8 mouse cellular contexts compared by ENCODE assay signal in genomic region chr19:14449738-14450137, GRCm38 (mm10).
A peak's percentile ranks its signal among the peaks of the same experiment; 100 is the strongest.
DNase-seq lines count a peak whose midpoint lies in the region; ATAC-seq and TF ChIP-seq lines count a peak whose summit lies in the region.

No protein-coding gene starts in this region.

- H3K4me1 ChIP-seq in heart, embryonic 12.5 days (replicated peaks), result no peaks in the 10 kb centered on the region
- H3K4me1 ChIP-seq in E14TG2a.4 (replicated peaks; ENCODE audit: low read depth, low read length), result peaks cover 6% of the 10 kb centered on the region; the same call in 1 of the 2 replicates
- no peaks in the 10 kb centered on the region for H3K4me1 ChIP-seq in intestine, embryonic 16.5 days (ENCODE audit: control insufficient read depth, insufficient read depth, low read length)
- H3K4me1 ChIP-seq in hindbrain, embryonic 13.5 days (replicated peaks), result peaks cover 3% of the 10 kb centered on the region; the same call in 1 of the 2 replicates

- H3K4me3 ChIP-seq in heart, embryonic 12.5 days, result no peak overlapping the region
- H3K4me3 ChIP-seq in E14TG2a.4 (replicated peaks; ENCODE audit: low read length), result no peak overlapping the region
- H3K4me3 ChIP-seq in intestine, embryonic 16.5 days (ENCODE audit: low read length), result no peak overlapping the region
- H3K4me3 ChIP-seq in hindbrain, embryonic 13.5 days, result no peak overlapping the region

- WGBS in heart, embryonic 12.5 days, result 87% methylated on average over 3 of the region's 3 CpGs
- 89% methylated on average over 3 of the region's 3 CpGs for WGBS in intestine, embryonic 16.5 days
- WGBS in hindbrain, embryonic 13.5 days, result 84% methylated on average over 3 of the region's 3 CpGs

- no peak overlapping the region for H3K9ac ChIP-seq in heart, embryonic 12.5 days
- H3K9ac ChIP-seq in intestine, embryonic 16.5 days (ENCODE audit: low read depth, low read length), result no peak overlapping the region
- H3K9ac ChIP-seq in hindbrain, embryonic 13.5 days, result no peak overlapping the region

- H3K36me3 ChIP-seq in heart, embryonic 12.5 days, result peaks cover 49% of the 10 kb centered on the region
- H3K36me3 ChIP-seq in E14TG2a.4 (ENCODE audit: insufficient read depth, low read length), result peaks cover 92% of the 10 kb centered on the region
- peaks cover 10% of the 10 kb centered on the region for H3K36me3 ChIP-seq in intestine, embryonic 16.5 days (ENCODE audit: control insufficient read depth, insufficient read depth, low read length)
- H3K36me3 ChIP-seq in hindbrain, embryonic 13.5 days, result peaks cover 41% of the 10 kb centered on the region

- peak; percentile 25; the same call in 1 of the 2 replicates for TF ChIP-seq CTCF in E14TG2a.4 (conservative IDR thresholded peaks at IDR 0.05; ENCODE audit: low read length)

- ATAC-seq in heart, embryonic 12.5 days (ENCODE audit: insufficient number of reproducible peaks, low FRiP score), result no peak
- ATAC-seq in intestine, embryonic 16.5 days, result 0 out of 2 replicates have a peak, but pooled peaks have one; percentile 42
- peak; percentile 65; the same call in 1 of the 2 replicates for ATAC-seq in megakaryocyte-erythroid progenitor cell, adult 5-6 weeks (replicated peaks; ENCODE audit: low FRiP score, low TSS enrichment, poor library complexity, severe bottlenecking)
- no peak for ATAC-seq in hindbrain, embryonic 13.5 days (ENCODE audit: low FRiP score)

- H3K4me2 ChIP-seq in heart, embryonic 12.5 days, result no peak overlapping the region
- H3K4me2 ChIP-seq in intestine, embryonic 16.5 days (ENCODE audit: low read depth, low read length), result no peak overlapping the region
- no peak overlapping the region for H3K4me2 ChIP-seq in hindbrain, embryonic 13.5 days

- no peaks in the 10 kb centered on the region for H3K27me3 ChIP-seq in heart, embryonic 12.5 days (replicated peaks)
- H3K27me3 ChIP-seq in E14TG2a.4 (ENCODE audit: insufficient read depth, low read length), result no peaks in the 10 kb centered on the region
- no peaks in the 10 kb centered on the region for H3K27me3 ChIP-seq in intestine, embryonic 16.5 days (replicated peaks; ENCODE audit: control insufficient read depth, insufficient read depth, low read length)
- no peaks in the 10 kb centered on the region for H3K27me3 ChIP-seq in hindbrain, embryonic 13.5 days

- DNase-seq in heart, adult 11 months, result peak; percentile 88
- DNase-seq in urinary bladder, postnatal 36 days (ENCODE audit: low spot score in 2 of 2), result no peak
- no peak for DNase-seq in neural tube, embryonic 10.5 days (ENCODE audit: extremely low spot score, low spot score)

- H3K9me3 ChIP-seq in heart, embryonic 12.5 days (replicated peaks), result no peaks in the 10 kb centered on the region
- H3K9me3 ChIP-seq in E14TG2a.4 (ENCODE audit: low read length), result no peaks in the 10 kb centered on the region
- H3K9me3 ChIP-seq in intestine, embryonic 16.5 days (ENCODE audit: control insufficient read depth, low read length), result no peaks in the 10 kb centered on the region
- H3K9me3 ChIP-seq in hindbrain, embryonic 13.5 days, result no peaks in the 10 kb centered on the region

- H3K27ac ChIP-seq in heart, embryonic 12.5 days (ENCODE audit: poor library complexity, severe bottlenecking), result no peak overlapping the region
- H3K27ac ChIP-seq in intestine, embryonic 16.5 days (ENCODE audit: low read length), result no peak overlapping the region
- H3K27ac ChIP-seq in hindbrain, embryonic 13.5 days, result no peak overlapping the region

Comparison
In these comparisons a context has a peak if more than half of its experiments do, and no peak if none do; other contexts are left out.
1. ATAC-seq: peak in intestine, embryonic 16.5 days (single experiment) and megakaryocyte-erythroid progenitor cell, adult 5-6 weeks (single experiment); none in heart, embryonic 12.5 days (single experiment) and hindbrain, embryonic 13.5 days (single experiment).